Mouse (Mus musculus) midbrain, embryonic 14.5 days (tissue): ENCODE data around the gene Pde10a. TPM values are rescaled to one million over a fixed set of nuclear protein-coding genes. Genes with fewer than 3 reads are reported as not detected.

Experiments used
- ATAC-seq: fragments of 200-750 bp; cut with Nextera tagmentation; 2 replicates; pipeline ENCODE4 v1.8.0; 2017; ENCODE audit warnings: moderate number of reproducible peaks, moderate library complexity; ENCODE audit not compliant: low FRiP score, low TSS enrichment
- DNase-seq: peaks from one replicate; pipeline ENCODE4 v3.0.0-alpha.2; 2015
- H3K27ac ChIP-seq: fragments of 300-500 bp; sonication (generic); replicated peaks from 2 replicates; pipeline ENCODE4 v1.5.1; 2014; ENCODE audit warnings: mild to moderate bottlenecking, low read depth, low read length, moderate library complexity
- H3K27me3 ChIP-seq: fragments of 300-500 bp; sonication (generic); 2 replicates; pipeline ENCODE4 v1.6.1; 2014; ENCODE audit warnings: low read length, control low read depth, mixed read lengths; ENCODE audit not compliant: control insufficient read depth, insufficient read depth
- H3K36me3 ChIP-seq: fragments of 300-500 bp; sonication (generic); 2 replicates; pipeline ENCODE4 v1.6.1; 2014; ENCODE audit warnings: low read length, control low read depth; ENCODE audit not compliant: control insufficient read depth, insufficient read depth
- H3K4me1 ChIP-seq: fragments of 300-500 bp; sonication (generic); 2 replicates; pipeline ENCODE4 v1.6.1; 2014; ENCODE audit warnings: mild to moderate bottlenecking, antibody characterized with exemption, low read length, control low read depth; ENCODE audit not compliant: control insufficient read depth, insufficient read depth
- H3K4me2 ChIP-seq: fragments of 300-500 bp; sonication (generic); 2 replicates; pipeline ENCODE4 v1.6.1; 2014; ENCODE audit warnings: mild to moderate bottlenecking, low read length, moderate library complexity
- H3K4me3 ChIP-seq: fragments of 300-500 bp; sonication (generic); replicated peaks from 2 replicates; pipeline ENCODE4 v1.5.1; 2014; ENCODE audit warnings: low read depth, low read length
- H3K9ac ChIP-seq: fragments of 300-500 bp; sonication (generic); replicated peaks from 2 replicates; pipeline ENCODE4 v1.6.1; 2014; ENCODE audit warnings: mild to moderate bottlenecking, low read length, moderate library complexity
- H3K9me3 ChIP-seq: fragments of 300-500 bp; sonication (generic); 2 replicates; pipeline ENCODE4 v1.6.1; 2016; ENCODE audit warnings: low read length, control low read depth, mixed read lengths; ENCODE audit not compliant: control insufficient read depth
- WGBS: fragments of 180-500 bp; shearing (Covaris S2); extraction: QIAGEN DNeasy Blood & Tissue Kit; methylation state at CpG from one replicate; pipeline ENCODE4 v1.1.7; 2014; 5-methylcytosine and 5-hydroxymethylcytosine counted together
- polyA plus RNA-seq: library from polyadenylated mRNA; unstranded; fragments of >200 nt; fragmentation: Nextera tagmentation; extraction: Ambion mirVana; gene quantifications from 2 replicates; pipeline ENCODE4 v1.2.1, GENCODE M21; 2014

Pde10a gene
- polyA plus RNA-seq, 1 experiment from 2014 or later: 14.1 TPM

- H3K9me3 ChIP-seq: no peaks in the 10 kb centered on the region
- WGBS: 21% methylated on average over 14 of the region's 14 CpGs
- H3K27ac ChIP-seq: peak overlapping the region; percentile 77
- DNase-seq (peak; percentile 85), ATAC-seq (peak; percentile 40; the same call in 1 of the 2 replicates)
- peak overlapping the region; percentile 36; the same call in 1 of the 2 replicates for H3K9ac ChIP-seq
- H3K27me3 ChIP-seq: no peaks in the 10 kb centered on the region
- peaks cover 10% of the 10 kb centered on the region for H3K4me1 ChIP-seq
- H3K4me3 ChIP-seq: no peak overlapping the region
- no peaks in the 10 kb centered on the region for H3K36me3 ChIP-seq
- H3K4me2 ChIP-seq: peak overlapping the region; percentile 33
These were observed 498.2 kb downstream of the Pde10a start for GRCm38 (mm10) chr17:9023198-9023942.

DNA sequence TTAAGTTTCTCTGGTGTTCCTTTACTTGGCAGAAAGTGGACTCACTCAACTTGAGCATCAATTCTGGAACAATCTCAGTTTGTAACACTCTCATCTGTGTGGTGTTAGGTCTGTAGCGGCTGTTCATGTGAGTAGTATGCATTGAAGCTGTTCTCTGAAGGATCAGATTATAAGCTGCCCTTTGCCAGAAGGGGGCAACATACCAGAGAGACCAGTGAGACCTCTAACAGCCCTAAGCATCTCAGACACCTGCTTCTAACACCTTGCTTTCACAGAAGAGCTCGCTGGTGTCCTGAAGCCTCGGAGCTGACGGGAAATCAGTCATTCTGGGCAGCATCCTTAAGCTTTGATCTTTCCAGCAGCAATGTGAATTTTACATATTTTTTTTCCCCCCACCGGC is 505.0 kb downstream of the Pde10a start:
- Histone ChIP-seq H3K9me3 (no peaks in the 10 kb centered on the region), H3K36me3 (no peaks in the 10 kb centered on the region), H3K4me1 (peaks cover 9% of the 10 kb centered on the region), H3K4me3 (no peak overlapping the region), H3K9ac (no peak overlapping the region), H3K27me3 (no peaks in the 10 kb centered on the region), H3K27ac (no peak overlapping the region), H3K4me2 (no peak overlapping the region)
- ATAC-seq: no peak
- DNase-seq: peak; percentile 34
- WGBS: 65% methylated on average over 5 of the region's 5 CpGs

DNA sequence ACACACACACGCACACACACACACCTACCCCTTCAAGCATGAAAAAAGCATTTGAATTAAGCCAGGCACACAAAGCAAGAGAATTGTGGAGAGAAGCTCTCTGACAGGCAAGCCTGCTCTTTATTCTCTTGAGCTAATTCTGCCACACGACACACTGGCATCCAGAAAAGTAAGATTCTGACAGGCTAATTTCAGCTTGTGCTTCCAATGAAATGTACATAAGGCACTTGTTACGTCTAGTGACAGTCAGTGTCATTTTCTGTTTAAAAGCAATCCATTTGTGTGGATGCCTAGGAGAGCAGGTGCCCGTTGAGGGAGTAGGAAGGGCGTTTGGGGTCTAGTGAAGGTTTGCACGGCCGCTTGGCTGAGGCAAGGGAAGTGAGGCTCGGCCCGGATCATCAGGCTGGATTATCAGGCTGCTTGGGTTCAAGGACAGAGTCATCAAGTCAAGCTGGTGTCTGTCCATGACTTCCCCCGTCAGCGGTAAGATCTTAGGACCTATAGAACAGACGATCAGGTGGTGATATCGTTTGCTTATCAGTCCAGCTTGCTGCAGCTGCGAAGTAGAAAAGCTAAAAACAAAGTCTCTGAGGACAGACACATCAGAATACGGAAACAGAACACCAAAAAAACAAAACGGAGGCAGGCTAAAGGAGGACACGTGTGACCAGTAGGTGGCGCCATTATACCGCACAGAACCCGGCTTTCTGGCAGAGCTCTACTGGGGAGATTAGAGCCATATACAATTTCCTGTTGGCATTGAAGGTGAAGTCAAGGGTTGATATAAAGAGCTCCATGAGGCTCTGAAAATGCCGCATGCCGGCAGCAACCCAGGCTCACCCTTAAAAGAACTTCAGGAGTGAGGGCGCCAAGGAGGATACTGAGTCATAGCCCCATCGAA is 506.3 kb downstream of the Pde10a start:
- 13% methylated on average over 24 of the region's 24 CpGs for WGBS
- no peaks in the 10 kb centered on the region for H3K36me3 ChIP-seq
- no peaks in the 10 kb centered on the region for H3K27me3 ChIP-seq
- ATAC-seq (peak; percentile 55; the same call in 1 of the 2 replicates), DNase-seq (peak; percentile 95)
- peak overlapping the region; percentile 42 for H3K4me2 ChIP-seq
- H3K27ac ChIP-seq: peak overlapping the region; percentile 46
- H3K9ac ChIP-seq: peak overlapping the region; percentile 16; the same call in 1 of the 2 replicates
- no peak overlapping the region for H3K4me3 ChIP-seq
- H3K4me1 ChIP-seq: peaks cover 9% of the 10 kb centered on the region
- no peaks in the 10 kb centered on the region for H3K9me3 ChIP-seq

GRCm38 (mm10) chr17:9032362-9033044 is 507.3 kb downstream of the Pde10a start:
- H3K4me1 ChIP-seq: peaks cover 9% of the 10 kb centered on the region
- peak overlapping the region; percentile 42; the same call in 1 of the 2 replicates for H3K4me2 ChIP-seq
- no peak overlapping the region; the same call in 1 of the 2 replicates for H3K9ac ChIP-seq
- 57% methylated on average over 6 of the region's 6 CpGs for WGBS
- peak overlapping the region; percentile 46 for H3K27ac ChIP-seq
- peak; percentile 32 for DNase-seq
- no peaks in the 10 kb centered on the region for H3K36me3 ChIP-seq
- no peak for ATAC-seq
- no peaks in the 10 kb centered on the region for H3K27me3 ChIP-seq
- H3K9me3 ChIP-seq: no peaks in the 10 kb centered on the region
- H3K4me3 ChIP-seq: no peak overlapping the region

GRCm38 (mm10) chr17:9033511-9033910 is 508.3 kb downstream of the Pde10a start:
- no peaks in the 10 kb centered on the region for H3K36me3 ChIP-seq
- 63% methylated on average over 5 of the region's 5 CpGs for WGBS

GRCm38 (mm10) chr17:9035561-9036348 is 510.6 kb downstream of the Pde10a start:
- H3K4me1 ChIP-seq: peaks cover 9% of the 10 kb centered on the region
- 67% methylated on average over 8 of the region's 8 CpGs for WGBS
- H3K27me3 ChIP-seq: no peaks in the 10 kb centered on the region
- ATAC-seq (no peak), DNase-seq (no peak)
- no peak overlapping the region for H3K9ac ChIP-seq
- no peak overlapping the region for H3K27ac ChIP-seq
- H3K9me3 ChIP-seq: no peaks in the 10 kb centered on the region
- H3K4me3 ChIP-seq: no peak overlapping the region
- no peaks in the 10 kb centered on the region for H3K36me3 ChIP-seq
- no peak overlapping the region for H3K4me2 ChIP-seq

More at GRCm38 (mm10) chr17:9033511-9033910, 508.3 kb downstream of the Pde10a start:
- Histone ChIP-seq H3K4me1 (peaks cover 9% of the 10 kb centered on the region), H3K27ac (no peak overlapping the region), H3K9me3 (no peaks in the 10 kb centered on the region), H3K4me3 (no peak overlapping the region), H3K9ac (no peak overlapping the region), H3K4me2 (no peak overlapping the region), H3K27me3 (no peaks in the 10 kb centered on the region)
- DNase-seq (no peak), ATAC-seq (no peak)
